Mouse (Mus musculus) liver, embryonic 14.5 days (tissue): ENCODE results near the gene Daxx.

Experiments
- CTCF ChIP-seq: IDR thresholded peaks from 2 replicates; pipeline ENCODE4 v1.5.1; 2016; ENCODE audit warnings: antibody characterized with exemption, low read depth, control low read depth
- EP300 ChIP-seq: IDR thresholded peaks from 2 replicates; pipeline ENCODE4 v1.6.1; 2016; ENCODE audit warnings: antibody characterized with exemption, low read depth

DNA sequence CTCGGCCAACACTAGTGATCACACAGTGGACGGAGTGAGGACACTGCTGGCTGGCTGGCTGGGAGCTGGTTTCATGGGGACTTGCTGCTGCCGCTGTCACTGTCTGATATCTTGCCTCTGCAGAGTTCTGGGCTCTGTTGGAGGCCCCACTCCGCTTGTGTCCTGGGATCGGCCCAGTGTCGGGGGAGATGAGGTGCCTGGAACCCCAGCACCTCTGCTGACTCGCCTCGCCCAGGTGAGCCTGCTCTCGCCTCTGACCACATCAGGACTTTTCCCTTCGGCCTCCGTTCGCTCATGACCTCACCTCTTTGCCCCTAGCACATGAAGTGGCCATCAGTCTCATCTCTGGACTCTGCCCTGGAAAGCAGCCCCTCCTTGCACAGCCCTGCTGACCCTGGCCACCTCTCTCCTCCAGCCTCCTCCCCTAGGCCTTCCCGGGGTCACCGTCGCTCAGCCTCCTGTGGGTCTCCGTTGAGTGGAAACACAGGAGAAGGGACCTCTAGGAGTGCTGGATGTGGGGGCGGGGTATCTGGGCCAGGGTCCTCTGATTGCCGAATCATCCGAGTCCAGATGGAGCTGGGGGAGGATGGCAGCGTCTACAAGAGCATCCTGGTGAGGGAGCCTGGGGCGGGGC, 26.3 kb downstream of the Daxx start:
- TF ChIP-seq CTCF (no peak), EP300 (no peak)
